Mouse (Mus musculus): ENCODE measurements at regions not wholly inside any gene's neighbourhood (a gene's known extent, or its start where the extent isn't known, plus 50 kb on each side); places are given as distances from the start of the nearest gene placed in this dataset.
"Not testable (repeated sequence)": the region's sequence is repeated elsewhere in the genome, so short reads cannot be mapped to it uniquely, and the experiment has no call there.

GRCm38 (mm10) chr7:70300516-70300915 lies 66.0 kb downstream of the Nr2f2 start:
- peak; percentile 73 for DNase-seq

GRCm38 (mm10) chr7:70291431-70291830 lies 75.1 kb downstream of the Nr2f2 start:
- DNase-seq = no peak

GRCm38 (mm10) chr7:70290733-70291320 lies 75.7 kb downstream of the Nr2f2 start:
- DNase-seq = peak; percentile 6

- no peak for DNase-seq
Measured at GRCm38 (mm10) chr7:70290277-70290676, 76.3 kb downstream of the Nr2f2 start.

- no peak for DNase-seq
Measured at GRCm38 (mm10) chr7:70288621-70289020, 77.9 kb downstream of the Nr2f2 start.

- DNase-seq = no peak
Measured at GRCm38 (mm10) chr7:70287891-70288421, 78.6 kb downstream of the Nr2f2 start.

GRCm38 (mm10) chr7:70286836-70287355 lies 79.6 kb downstream of the Nr2f2 start:
- DNase-seq = no peak

GRCm38 (mm10) chr7:70285344-70285743 lies 81.2 kb downstream of the Nr2f2 start:
- DNase-seq = no peak

GRCm38 (mm10) chr7:70283836-70284235 lies 82.7 kb downstream of the Nr2f2 start:
- no peak for DNase-seq

- DNase-seq = no peak
Measured at GRCm38 (mm10) chr7:70283166-70283565, 83.4 kb downstream of the Nr2f2 start.

- DNase-seq = no peak
Measured at GRCm38 (mm10) chr7:70281891-70282515, 84.5 kb downstream of the Nr2f2 start.

GRCm38 (mm10) chr7:70281381-70281750 lies 85.2 kb downstream of the Nr2f2 start:
- no peak for DNase-seq

GRCm38 (mm10) chr7:70280643-70281380 lies 85.7 kb downstream of the Nr2f2 start:
- peak; percentile 11 for DNase-seq

GRCm38 (mm10) chr7:70279927-70280642 lies 86.5 kb downstream of the Nr2f2 start:
- DNase-seq = no peak

- DNase-seq = no peak
Measured at GRCm38 (mm10) chr7:70279101-70279500, 87.4 kb downstream of the Nr2f2 start.

GRCm38 (mm10) chr7:70276078-70276477 lies 90.5 kb downstream of the Nr2f2 start:
- no peak for DNase-seq

GRCm38 (mm10) chr7:70274312-70274711 lies 92.2 kb downstream of the Nr2f2 start:
- no peak for DNase-seq

GRCm38 (mm10) chr7:70267075-70267474 lies 99.5 kb downstream of the Nr2f2 start:
- DNase-seq = peak; percentile 75

GRCm38 (mm10) chr7:70256806-70257205 lies 109.7 kb downstream of the Nr2f2 start:
- DNase-seq = no peak

GRCm38 (mm10) chr7:70255072-70255471 lies 111.5 kb downstream of the Nr2f2 start:
- DNase-seq = no peak

GRCm38 (mm10) chr7:70253275-70253674 lies 113.3 kb downstream of the Nr2f2 start:
- DNase-seq = no peak

GRCm38 (mm10) chr7:70239059-70239458 lies 127.5 kb downstream of the Nr2f2 start:
- not testable (repeated sequence) for DNase-seq

GRCm38 (mm10) chr7:70219310-70219709 lies 147.2 kb downstream of the Nr2f2 start:
- no peak for DNase-seq

Data from lung, postnatal 10 days (tissue).